Mouse (Mus musculus) hindbrain, embryonic 11.5 days (tissue): ENCODE measurements around the gene Cdh23. TPM values are rescaled to one million over a fixed set of nuclear protein-coding genes. Genes with fewer than 3 reads are reported as not detected.

Source experiments
- ATAC-seq: fragments of 200-750 bp; cut with Nextera tagmentation; 2 replicates; pipeline ENCODE4 v1.8.0; 2017; ENCODE audit warnings: mild to moderate bottlenecking, moderate TSS enrichment, moderate library complexity; ENCODE audit not compliant: low FRiP score
- DNase-seq: peaks from one replicate; pipeline ENCODE4 v3.0.0-alpha.2; 2015; ENCODE audit warnings: low spot score
- H3K27ac ChIP-seq: fragments of 300-500 bp; sonication (generic); 2 replicates; pipeline ENCODE4 v1.5.1; 2014; ENCODE audit warnings: mild to moderate bottlenecking, low read depth, low read length
- H3K27me3 ChIP-seq: fragments of 300-500 bp; sonication (generic); 2 replicates; pipeline ENCODE4 v1.6.1; 2014; ENCODE audit warnings: mild to moderate bottlenecking, low read length, moderate library complexity, mixed read lengths; ENCODE audit not compliant: control insufficient read depth, insufficient read depth
- H3K36me3 ChIP-seq: fragments of 300-500 bp; sonication (generic); 2 replicates; pipeline ENCODE4 v1.6.1; 2014; ENCODE audit warnings: mild to moderate bottlenecking, low read length, moderate library complexity, mixed read lengths; ENCODE audit not compliant: control insufficient read depth, insufficient read depth
- H3K4me1 ChIP-seq: fragments of 300-500 bp; sonication (generic); replicated peaks from 2 replicates; pipeline ENCODE4 v1.6.1; 2014; ENCODE audit warnings: low read length, mixed read lengths; ENCODE audit not compliant: control insufficient read depth, insufficient read depth
- H3K4me2 ChIP-seq: fragments of 300-500 bp; sonication (generic); replicated peaks from 2 replicates; pipeline ENCODE4 v1.6.1; 2014; ENCODE audit warnings: mild to moderate bottlenecking, low read depth, low read length
- H3K4me3 ChIP-seq: fragments of 300-500 bp; sonication (generic); 2 replicates; pipeline ENCODE4 v1.5.1; 2014; ENCODE audit warnings: low read depth, low read length
- H3K9ac ChIP-seq: fragments of 300-500 bp; sonication (generic); 2 replicates; pipeline ENCODE4 v1.6.1; 2014; ENCODE audit warnings: low read depth, low read length
- H3K9me3 ChIP-seq: fragments of 300-500 bp; sonication (generic); 2 replicates; pipeline ENCODE4 v1.6.1; 2016; ENCODE audit warnings: low read length; ENCODE audit not compliant: control insufficient read depth
- WGBS: fragments of 180-500 bp; shearing (Covaris S2); extraction: QIAGEN DNeasy Blood & Tissue Kit; methylation state at CpG from one replicate; pipeline ENCODE4 v1.1.7; 2014; 5-methylcytosine and 5-hydroxymethylcytosine counted together
- polyA plus RNA-seq: library from polyadenylated mRNA; unstranded; fragments of >200 nt; fragmentation: Nextera tagmentation; extraction: Ambion mirVana; gene quantifications from 2 replicates; pipeline ENCODE4 v1.2.1, GENCODE M21; 2014

Gene Cdh23
- polyA plus RNA-seq, 1 experiment from 2014 or later = 1.6 TPM

- H3K9ac ChIP-seq = 0 out of 2 replicates have a peak overlapping the region, but pooled peaks have one; percentile 1
- peak overlapping the region; percentile 31 for H3K4me2 ChIP-seq
- H3K9me3 ChIP-seq = no peaks in the 10 kb centered on the region
- H3K4me3 ChIP-seq = 0 out of 2 replicates have a peak overlapping the region, but pooled peaks have one; percentile 2
- no peaks in the 10 kb centered on the region for H3K36me3 ChIP-seq
- H3K27ac ChIP-seq = peak overlapping the region; percentile 77
- DNase-seq = peak; percentile 86
- no peaks in the 10 kb centered on the region for H3K27me3 ChIP-seq
- peaks cover 19% of the 10 kb centered on the region for H3K4me1 ChIP-seq
- WGBS = 37% methylated on average over 14 of the region's 14 CpGs
- peak; percentile 74 for ATAC-seq
These were observed 410.5 kb downstream of the Cdh23 start for GRCm38 (mm10) chr10:60285676-60286372.

GRCm38 (mm10) chr10:60285183-60285582 lies 411.1 kb downstream of the Cdh23 start:
- no peak for DNase-seq
- H3K4me3 ChIP-seq = no peak overlapping the region
- 58% methylated on average over 8 of the region's 8 CpGs for WGBS
- no peaks in the 10 kb centered on the region for H3K27me3 ChIP-seq
- H3K9ac ChIP-seq = 0 out of 2 replicates have a peak overlapping the region, but pooled peaks have one; percentile 1
- peak overlapping the region; percentile 77 for H3K27ac ChIP-seq
- H3K36me3 ChIP-seq = no peaks in the 10 kb centered on the region
- peaks cover 22% of the 10 kb centered on the region for H3K4me1 ChIP-seq
- H3K4me2 ChIP-seq = peak overlapping the region; percentile 31
- ATAC-seq = peak; percentile 56
- no peaks in the 10 kb centered on the region for H3K9me3 ChIP-seq

GRCm38 (mm10) chr10:60284676-60285111 lies 411.6 kb downstream of the Cdh23 start:
- 57% methylated on average over 8 of the region's 8 CpGs for WGBS
- Histone ChIP-seq H3K4me3 (no peak overlapping the region), H3K27me3 (no peaks in the 10 kb centered on the region), H3K9ac (no peak overlapping the region), H3K4me1 (peaks cover 25% of the 10 kb centered on the region), H3K4me2 (0 out of 2 replicates have a peak overlapping the region, but pooled peaks have one; percentile 31), H3K36me3 (no peaks in the 10 kb centered on the region), H3K9me3 (no peaks in the 10 kb centered on the region), H3K27ac (peak overlapping the region; percentile 77)
- peak; percentile 8; the same call in 1 of the 2 replicates for ATAC-seq
- no peak for DNase-seq

- Histone ChIP-seq H3K9me3 (no peaks in the 10 kb centered on the region), H3K27ac (peak overlapping the region; percentile 77; the same call in 1 of the 2 replicates), H3K27me3 (no peaks in the 10 kb centered on the region), H3K4me2 (no peak overlapping the region), H3K4me1 (peaks cover 26% of the 10 kb centered on the region), H3K36me3 (no peaks in the 10 kb centered on the region), H3K9ac (no peak overlapping the region), H3K4me3 (no peak overlapping the region)
- ATAC-seq (no peak), DNase-seq (no peak)
- 75% methylated on average over 6 of the region's 6 CpGs for WGBS
These were observed 412.0 kb downstream of the Cdh23 start for GRCm38 (mm10) chr10:60284248-60284647.

- Histone ChIP-seq H3K27ac (no peak overlapping the region), H3K9me3 (no peaks in the 10 kb centered on the region), H3K4me1 (peaks cover 27% of the 10 kb centered on the region), H3K27me3 (no peaks in the 10 kb centered on the region), H3K9ac (no peak overlapping the region), H3K36me3 (no peaks in the 10 kb centered on the region), H3K4me2 (no peak overlapping the region), H3K4me3 (no peak overlapping the region)
- 86% methylated on average over 10 of the region's 10 CpGs for WGBS
- no peak for ATAC-seq
- DNase-seq = no peak
These were observed 413.9 kb downstream of the Cdh23 start for GRCm38 (mm10) chr10:60282116-60283014.

- ATAC-seq = no peak
- H3K4me3 ChIP-seq = no peak overlapping the region
- no peak for DNase-seq
These were observed 414.7 kb downstream of the Cdh23 start for GRCm38 (mm10) chr10:60281571-60282050.

GRCm38 (mm10) chr10:60280353-60280752 lies 415.9 kb downstream of the Cdh23 start:
- Histone ChIP-seq H3K27me3 (no peaks in the 10 kb centered on the region), H3K9ac (no peak overlapping the region), H3K4me3 (no peak overlapping the region), H3K9me3 (no peaks in the 10 kb centered on the region), H3K4me1 (peaks cover 19% of the 10 kb centered on the region), H3K4me2 (no peak overlapping the region), H3K36me3 (no peaks in the 10 kb centered on the region), H3K27ac (no peak overlapping the region)
- DNase-seq (no peak), ATAC-seq (no peak)
- WGBS = 93% methylated on average over 6 of the region's 6 CpGs

More at GRCm38 (mm10) chr10:60281571-60282050, 414.7 kb downstream of the Cdh23 start:
- WGBS = 94% methylated on average over 9 of the region's 9 CpGs
- Histone ChIP-seq H3K4me1 (peaks cover 27% of the 10 kb centered on the region), H3K4me2 (no peak overlapping the region), H3K9ac (no peak overlapping the region), H3K36me3 (no peaks in the 10 kb centered on the region), H3K27me3 (no peaks in the 10 kb centered on the region), H3K27ac (no peak overlapping the region), H3K9me3 (no peaks in the 10 kb centered on the region)

GRCm38 (mm10) chr10:60279941-60280301 lies 416.4 kb downstream of the Cdh23 start:
- no peak for DNase-seq
- Histone ChIP-seq H3K27me3 (no peaks in the 10 kb centered on the region), H3K36me3 (no peaks in the 10 kb centered on the region), H3K9ac (no peak overlapping the region), H3K4me2 (no peak overlapping the region), H3K4me1 (peaks cover 15% of the 10 kb centered on the region), H3K4me3 (no peak overlapping the region), H3K27ac (no peak overlapping the region), H3K9me3 (no peaks in the 10 kb centered on the region)
- ATAC-seq = no peak
- WGBS = 87% methylated on average over 9 of the region's 9 CpGs
